Mouse (Mus musculus) stomach, embryonic 16.5 days (tissue): ENCODE measurements at regions not wholly inside any gene's neighbourhood (a gene's known extent, or its start where the extent isn't known, plus 50 kb on each side); places are given as distances from the start of the nearest gene placed in this dataset.

ENCODE experiments used
- ATAC-seq: fragments of 200-750 bp; cut with Nextera tagmentation; 2 replicates; pipeline ENCODE4 v1.8.0; 2017; ENCODE audit warnings: moderate number of reproducible peaks, moderate TSS enrichment; ENCODE audit not compliant: insufficient read depth, low FRiP score
- H3K27ac ChIP-seq: fragments of 300-500 bp; sonication (generic); 2 replicates; pipeline ENCODE4 v1.5.1; 2014; ENCODE audit warnings: low read length
- H3K27me3 ChIP-seq: fragments of 300-500 bp; sonication (generic); 2 replicates; pipeline ENCODE4 v1.6.1; 2014; ENCODE audit warnings: low read length, control low read depth, mixed read lengths; ENCODE audit not compliant: control insufficient read depth, insufficient read depth
- H3K36me3 ChIP-seq: fragments of 300-500 bp; sonication (generic); 2 replicates; pipeline ENCODE4 v1.6.1; 2014; ENCODE audit warnings: low read length; ENCODE audit not compliant: control insufficient read depth, insufficient read depth
- H3K4me1 ChIP-seq: fragments of 300-500 bp; sonication (generic); 2 replicates; pipeline ENCODE4 v1.6.1; 2014; ENCODE audit warnings: low read length, control low read depth, mixed read lengths; ENCODE audit not compliant: control insufficient read depth, insufficient read depth
- H3K4me2 ChIP-seq: fragments of 300-500 bp; sonication (generic); 2 replicates; pipeline ENCODE4 v1.6.1; 2014; ENCODE audit warnings: low read depth, low read length, mixed read lengths
- H3K4me3 ChIP-seq: fragments of 300-500 bp; sonication (generic); replicated peaks from 2 replicates; pipeline ENCODE4 v1.5.1; 2014; ENCODE audit warnings: mild to moderate bottlenecking, low read length
- H3K9ac ChIP-seq: fragments of 300-500 bp; sonication (generic); 2 replicates; pipeline ENCODE4 v1.6.1; 2014; ENCODE audit warnings: low read length
- H3K9me3 ChIP-seq: fragments of 300-500 bp; sonication (generic); replicated peaks from 2 replicates; pipeline ENCODE4 v1.6.1; 2016; ENCODE audit warnings: low read length, control low read depth; ENCODE audit not compliant: control insufficient read depth
- WGBS: fragments of 180-500 bp; shearing (Covaris S2); extraction: QIAGEN DNeasy Blood & Tissue Kit; methylation state at CpG from one replicate; pipeline ENCODE4 v1.1.7; 2014; 5-methylcytosine and 5-hydroxymethylcytosine counted together

GRCm38 (mm10) chr11:22633961-22634360, 122.1 kb downstream of the Tmem17 start:
- H3K4me2 ChIP-seq = no peak overlapping the region
- H3K36me3 ChIP-seq = no peaks in the 10 kb centered on the region
- no peak for ATAC-seq
- no peaks in the 10 kb centered on the region for H3K27me3 ChIP-seq
- 65% methylated on average over 6 of the region's 6 CpGs for WGBS
- H3K4me1 ChIP-seq = peaks cover 28% of the 10 kb centered on the region
- H3K27ac ChIP-seq = no peak overlapping the region
- H3K9me3 ChIP-seq = no peaks in the 10 kb centered on the region
- no peak overlapping the region for H3K9ac ChIP-seq
- H3K4me3 ChIP-seq = no peak overlapping the region

GRCm38 (mm10) chr11:22635021-22635420, 123.1 kb downstream of the Tmem17 start:
- WGBS = 39% methylated on average over 2 of the region's 2 CpGs
- no peak for ATAC-seq
- H3K4me1 ChIP-seq = peaks cover 19% of the 10 kb centered on the region

GRCm38 (mm10) chr11:22636321-22636720, 124.4 kb downstream of the Tmem17 start:
- no peak overlapping the region for H3K4me3 ChIP-seq
- H3K9ac ChIP-seq = no peak overlapping the region
- H3K36me3 ChIP-seq = no peaks in the 10 kb centered on the region
- no peaks in the 10 kb centered on the region for H3K27me3 ChIP-seq
- peak overlapping the region; percentile 25 for H3K27ac ChIP-seq
- no peak overlapping the region for H3K4me2 ChIP-seq
- H3K4me1 ChIP-seq = peaks cover 16% of the 10 kb centered on the region
- no peak for ATAC-seq
- 60% methylated on average over 7 of the region's 7 CpGs for WGBS
- H3K9me3 ChIP-seq = no peaks in the 10 kb centered on the region

More at GRCm38 (mm10) chr11:22635021-22635420, 123.1 kb downstream of the Tmem17 start:
- no peaks in the 10 kb centered on the region for H3K27me3 ChIP-seq
- no peak overlapping the region for H3K4me3 ChIP-seq
- no peak overlapping the region for H3K4me2 ChIP-seq
- no peaks in the 10 kb centered on the region for H3K36me3 ChIP-seq
- H3K27ac ChIP-seq = no peak overlapping the region
- no peaks in the 10 kb centered on the region for H3K9me3 ChIP-seq
- H3K9ac ChIP-seq = no peak overlapping the region

- Histone ChIP-seq H3K9me3 (no peaks in the 10 kb centered on the region), H3K36me3 (no peaks in the 10 kb centered on the region), H3K9ac (no peak overlapping the region), H3K4me1 (peaks cover 12% of the 10 kb centered on the region), H3K4me2 (no peak overlapping the region), H3K27me3 (no peaks in the 10 kb centered on the region), H3K4me3 (no peak overlapping the region), H3K27ac (peak overlapping the region; percentile 25)
- ATAC-seq = peak; percentile 45; the same call in 1 of the 2 replicates
- WGBS = 58% methylated on average over 9 of the region's 9 CpGs
Observed at GRCm38 (mm10) chr11:22636761-22637557, 125.1 kb downstream of the Tmem17 start.

GRCm38 (mm10) chr11:22638171-22638570, 126.3 kb downstream of the Tmem17 start:
- H3K9me3 ChIP-seq = no peaks in the 10 kb centered on the region
- peak; percentile 57; the same call in 1 of the 2 replicates for ATAC-seq
- H3K4me2 ChIP-seq = no peak overlapping the region
- H3K36me3 ChIP-seq = no peaks in the 10 kb centered on the region
- H3K4me1 ChIP-seq = peaks cover 9% of the 10 kb centered on the region
- no peak overlapping the region for H3K9ac ChIP-seq
- 57% methylated on average over 6 of the region's 6 CpGs for WGBS
- no peaks in the 10 kb centered on the region for H3K27me3 ChIP-seq
- no peak overlapping the region for H3K4me3 ChIP-seq
- H3K27ac ChIP-seq = no peak overlapping the region

GRCm38 (mm10) chr11:22638700-22639099, 126.8 kb downstream of the Tmem17 start:
- H3K9ac ChIP-seq = no peak overlapping the region
- peaks cover 9% of the 10 kb centered on the region for H3K4me1 ChIP-seq
- 52% methylated on average over 2 of the region's 2 CpGs for WGBS
- H3K4me3 ChIP-seq = no peak overlapping the region
- H3K27me3 ChIP-seq = no peaks in the 10 kb centered on the region
- no peaks in the 10 kb centered on the region for H3K36me3 ChIP-seq
- H3K4me2 ChIP-seq = no peak overlapping the region
- H3K9me3 ChIP-seq = no peaks in the 10 kb centered on the region
- no peak for ATAC-seq
- no peak overlapping the region for H3K27ac ChIP-seq

GRCm38 (mm10) chr11:22640371-22640990, 128.6 kb downstream of the Tmem17 start:
- 34% methylated on average over 3 of the region's 3 CpGs for WGBS
- ATAC-seq = no peak
- H3K27ac ChIP-seq = no peak overlapping the region
- H3K27me3 ChIP-seq = no peaks in the 10 kb centered on the region
- no peaks in the 10 kb centered on the region for H3K9me3 ChIP-seq
- no peaks in the 10 kb centered on the region for H3K36me3 ChIP-seq
- no peak overlapping the region for H3K9ac ChIP-seq
- H3K4me3 ChIP-seq = no peak overlapping the region
- H3K4me2 ChIP-seq = no peak overlapping the region
- H3K4me1 ChIP-seq = peaks cover 12% of the 10 kb centered on the region

- Histone ChIP-seq H3K9ac (no peak overlapping the region), H3K9me3 (no peaks in the 10 kb centered on the region), H3K4me2 (no peak overlapping the region), H3K4me3 (no peak overlapping the region), H3K4me1 (peaks cover 12% of the 10 kb centered on the region), H3K36me3 (no peaks in the 10 kb centered on the region), H3K27me3 (no peaks in the 10 kb centered on the region), H3K27ac (no peak overlapping the region)
- ATAC-seq = no peak
- WGBS = 86% methylated on average over 1 of the region's 1 CpGs
Observed at GRCm38 (mm10) chr11:22641450-22641849, 129.6 kb downstream of the Tmem17 start.

- H3K27ac ChIP-seq = peak overlapping the region; percentile 65
- H3K4me3 ChIP-seq = no peak overlapping the region
- no peaks in the 10 kb centered on the region for H3K9me3 ChIP-seq
- 26% methylated on average over 3 of the region's 3 CpGs for WGBS
- peak; percentile 91 for ATAC-seq
- no peak overlapping the region for H3K9ac ChIP-seq
- H3K4me1 ChIP-seq = peaks cover 4% of the 10 kb centered on the region; the same call in 1 of the 2 replicates
- H3K36me3 ChIP-seq = no peaks in the 10 kb centered on the region
- H3K4me2 ChIP-seq = no peak overlapping the region
- H3K27me3 ChIP-seq = no peaks in the 10 kb centered on the region
Observed at GRCm38 (mm10) chr11:22644010-22644625, 132.2 kb downstream of the Tmem17 start.
